Mouse (Mus musculus): ENCODE measurements around the gene Mospd1.

Gene Mospd1

GRCm38 (mm10) chrX:53370366-53370740, at the start of gene Mospd1:
Mospd1 (minus strand) TSS chrX:53370502.
- DNase-seq (ENCODE audit: low read depth, low spot score): peak; percentile 72

DNA sequence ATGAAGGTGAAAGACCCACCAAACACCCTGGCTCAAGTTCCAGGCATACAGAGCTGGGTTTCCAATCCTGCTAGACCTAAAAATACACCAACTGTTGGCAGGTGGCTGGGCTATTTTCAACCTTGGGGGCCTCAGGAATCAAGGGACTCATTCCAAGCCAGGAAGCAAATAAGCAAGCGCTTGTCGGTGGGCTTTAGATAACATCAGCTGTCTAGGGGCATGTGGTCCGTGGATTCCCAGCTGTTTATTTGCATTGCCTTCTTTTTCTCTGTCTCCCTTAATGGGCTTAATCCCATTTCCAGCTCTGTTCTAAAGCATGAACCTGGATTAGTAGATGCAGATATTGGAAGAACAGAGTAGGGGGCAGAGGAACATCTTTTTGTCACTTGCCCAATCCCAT, 16.1 kb upstream of the Mospd1 start:
- no peak for DNase-seq (ENCODE audit: low read depth, low spot score)

DNA sequence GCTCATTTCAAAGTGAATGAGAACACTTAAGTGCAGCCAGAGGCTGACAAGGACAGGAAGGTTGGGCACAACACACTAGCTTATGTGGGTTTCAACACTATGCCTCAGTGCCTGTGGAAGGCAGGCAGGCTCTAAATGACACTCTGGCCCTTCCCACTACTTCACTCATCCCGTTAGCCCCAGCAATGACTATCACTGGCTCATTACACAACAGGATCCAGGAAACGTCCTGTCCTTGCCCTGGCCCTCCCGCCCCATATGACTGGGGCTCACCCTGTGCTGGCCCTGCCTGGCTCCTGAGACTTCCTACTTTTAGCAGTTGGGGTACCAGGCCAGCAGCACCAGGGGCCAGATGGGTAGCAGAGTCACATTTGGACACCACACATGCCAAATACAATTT, 12.8 kb upstream of the Mospd1 start:
- no peak for DNase-seq (ENCODE audit: low read depth, low spot score)

DNA sequence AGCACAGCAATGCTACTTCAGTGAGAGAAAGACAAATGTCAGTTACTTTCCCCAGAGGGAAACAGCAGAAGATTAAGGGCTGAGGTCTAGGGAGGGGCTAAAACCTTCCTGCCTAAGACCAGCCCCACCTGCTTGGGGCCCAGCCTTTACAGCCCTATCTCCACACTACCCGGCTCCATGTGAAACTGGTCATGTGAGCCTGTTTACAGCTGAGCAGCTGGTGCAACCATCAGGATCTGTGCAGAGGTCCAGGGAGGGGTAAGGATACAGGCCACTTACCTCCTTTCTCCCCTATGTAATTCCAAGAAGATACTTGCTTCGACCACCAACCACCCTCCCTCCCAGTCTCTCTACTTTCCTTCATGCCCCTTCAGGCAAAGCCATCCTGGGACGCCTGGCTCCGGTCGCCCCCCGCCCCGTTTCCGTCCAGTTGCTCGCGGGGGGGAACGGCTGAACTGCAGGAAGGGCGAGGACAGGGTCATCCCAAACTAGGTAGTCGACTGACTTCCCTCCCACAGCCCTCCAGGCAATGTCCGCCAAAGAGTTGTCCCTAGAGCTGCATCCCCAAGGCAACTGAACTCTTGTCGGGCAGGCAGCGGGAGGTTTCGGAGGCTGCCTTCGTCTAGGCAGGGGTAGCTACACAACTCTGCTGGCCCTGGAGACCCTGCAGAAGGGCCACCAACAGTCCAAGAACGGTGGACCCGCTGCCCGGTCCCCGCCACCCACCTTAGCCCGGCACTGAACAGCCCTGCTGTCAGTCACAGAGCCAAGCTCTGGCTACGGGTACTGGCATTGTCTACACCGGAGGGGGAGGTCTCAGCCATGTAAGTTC, 552 bp downstream of the Mospd1 start:
- peak; percentile 17 for DNase-seq (ENCODE audit: low read depth, low spot score)

DNA sequence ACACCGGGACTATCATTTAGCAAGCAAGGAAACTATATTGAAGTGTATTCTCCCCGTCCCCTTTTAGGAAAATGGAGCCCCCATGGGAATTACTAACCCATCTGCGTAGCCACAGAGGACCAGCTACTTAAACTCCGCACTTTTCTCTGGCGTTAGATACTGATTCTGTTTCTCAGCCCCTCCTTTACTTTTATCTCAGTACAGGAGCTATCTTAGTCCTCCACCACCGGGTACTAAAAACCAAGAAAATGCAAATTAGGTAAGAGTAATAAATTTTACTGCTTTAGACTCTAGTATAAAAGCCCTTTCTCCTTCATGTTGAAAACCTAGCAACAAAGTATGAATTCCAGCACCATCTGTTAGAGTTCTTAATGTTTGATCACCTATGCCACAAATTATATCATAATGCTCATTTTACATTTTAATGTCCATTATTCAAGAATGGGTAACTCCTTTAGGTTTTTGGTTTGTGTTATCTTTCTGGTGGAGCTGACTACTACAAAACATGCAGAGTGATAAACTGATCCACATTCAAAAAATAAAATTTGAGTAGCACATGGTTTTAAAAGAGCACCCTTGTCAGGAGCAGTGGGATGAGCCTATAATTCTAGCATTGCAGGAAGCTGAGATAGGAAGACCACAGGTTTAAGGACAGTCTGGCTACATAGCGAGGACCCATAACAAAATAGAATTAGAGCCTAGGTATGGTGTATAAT, 5.5 kb downstream of the Mospd1 start:
- no peak for DNase-seq (ENCODE audit: low read depth, low spot score)

DNA sequence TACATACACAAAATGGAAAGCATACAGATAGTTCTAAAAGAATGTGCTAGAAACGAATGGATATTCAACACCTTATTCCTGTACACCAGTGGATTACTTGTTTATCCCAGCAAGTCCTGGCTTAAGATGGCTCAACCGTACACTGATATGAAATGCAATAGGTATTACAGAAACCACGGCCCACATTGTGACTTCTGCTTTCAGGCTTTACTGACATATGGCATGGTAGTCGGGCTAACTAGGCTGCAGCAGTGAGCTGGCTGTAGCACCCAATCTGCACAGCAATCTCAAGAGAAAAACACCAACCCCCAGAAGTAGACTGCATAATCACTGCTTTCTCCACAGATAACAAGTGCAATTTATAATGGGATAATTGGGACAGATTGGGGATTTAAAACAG, 21.9 kb downstream of the Mospd1 start:
- no peak for DNase-seq (ENCODE audit: low read depth, low spot score)

GRCm38 (mm10) chrX:53341531-53341930, 28.8 kb downstream of the Mospd1 start:
- peak; percentile 38 for DNase-seq (ENCODE audit: low read depth, low spot score)

DNA sequence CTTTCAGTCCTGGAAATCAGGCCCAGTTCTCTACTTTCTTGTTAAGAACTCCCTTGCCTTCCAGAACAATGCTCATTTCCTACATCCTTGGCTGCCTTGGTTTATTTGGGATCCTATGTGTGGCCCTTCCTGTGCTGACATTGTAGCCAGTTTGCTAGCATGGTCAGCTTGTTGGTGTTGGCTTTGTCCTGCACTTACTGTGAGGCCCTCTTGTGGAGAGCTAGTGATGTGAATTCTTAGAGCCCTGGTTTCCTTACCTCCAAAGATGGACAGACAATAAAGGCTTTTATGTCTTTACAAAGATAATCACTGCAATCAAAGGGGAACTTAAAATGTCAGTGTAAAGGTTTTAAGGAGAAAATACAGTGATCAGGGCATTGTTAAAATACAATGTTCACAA, 32.9 kb downstream of the Mospd1 start:
- DNase-seq (ENCODE audit: low read depth, low spot score): no peak

GRCm38 (mm10) chrX:53330396-53330795, 39.9 kb downstream of the Mospd1 start:
- no peak for DNase-seq (ENCODE audit: low read depth, low spot score)

GRCm38 (mm10) chrX:53321111-53321510, 49.2 kb downstream of the Mospd1 start:
- DNase-seq (ENCODE audit: low read depth, low spot score): no peak

DNA sequence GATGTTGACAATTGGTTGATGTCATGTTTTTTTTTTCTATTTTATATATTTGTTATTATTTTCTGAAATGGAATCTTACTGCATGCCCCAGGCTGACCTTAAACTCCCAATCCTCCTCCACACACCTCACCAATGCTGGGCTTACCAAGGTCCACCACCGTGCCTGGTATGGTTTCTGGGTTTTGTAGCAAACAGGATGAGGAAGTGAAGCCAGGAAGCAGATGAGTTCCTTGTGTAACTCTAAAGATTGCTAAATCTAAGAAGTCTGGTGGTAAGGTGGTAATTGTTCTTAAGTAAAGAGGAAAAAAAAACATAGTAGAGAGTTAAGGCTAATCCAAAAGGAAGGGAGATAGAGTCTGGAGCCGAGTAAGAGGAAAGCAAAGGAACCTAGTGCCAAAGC, 49.7 kb downstream of the Mospd1 start:
- no peak for DNase-seq (ENCODE audit: low read depth, low spot score)
